Mouse (Mus musculus) cerebellum, adult 2 months (tissue): Measurements from ENCODE around the gene Cavin2.

Experiments used
- CTCF ChIP-seq: fragments of 200-500 bp; IDR thresholded peaks from 2 replicates; pipeline ENCODE4 v1.5.1; 2011; ENCODE audit warnings: low read depth, mild to moderate bottlenecking, control low read depth, low read length, moderate library complexity, borderline replicate concordance; ENCODE audit not compliant: insufficient read depth
- POLR2A ChIP-seq: fragments of 200-500 bp; IDR thresholded peaks from 2 replicates; pipeline ENCODE4 v1.6.1; 2011; ENCODE audit warnings: low read length, control low read depth, borderline replicate concordance; ENCODE audit not compliant: insufficient read depth

DNA sequence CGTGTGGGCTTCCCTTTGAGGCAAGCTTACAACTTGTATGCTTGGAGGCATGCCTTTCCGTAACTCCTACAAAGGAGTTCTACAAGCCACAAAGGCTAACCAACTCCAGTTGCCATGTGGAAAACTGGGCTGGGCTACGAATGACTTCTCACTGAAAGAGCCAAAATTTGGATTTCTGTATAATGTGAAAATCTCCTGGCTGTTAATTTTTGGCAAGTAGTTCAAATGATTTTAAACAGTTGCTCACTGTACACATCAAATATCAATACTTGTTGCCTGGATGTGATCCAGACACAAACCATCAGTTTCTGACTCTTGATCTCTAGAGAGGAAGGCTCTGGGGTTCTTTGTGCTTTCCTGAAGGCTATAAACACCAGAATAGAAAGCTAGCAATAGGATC is 18.1 kb downstream of the Cavin2 start:
- TF ChIP-seq POLR2A (no peak), CTCF (no peak)
